Mouse (Mus musculus) testis, adult 2 months (tissue): ENCODE data around the gene Zswim1. TPM values are rescaled to one million over a fixed set of nuclear protein-coding genes. Genes with fewer than 3 reads are reported as not detected.
A peak's percentile ranks its signal among the peaks of the same experiment; 100 is the strongest.
"Not testable (repeated sequence)": the region's sequence is repeated elsewhere in the genome, so short reads cannot be mapped to it uniquely, and the experiment has no call there.

Experiments
- H3K27ac ChIP-seq: fragments of 200-500 bp; 2 replicates; pipeline ENCODE4 v1.5.1; 2012; ENCODE audit warnings: low read depth, low read length; ENCODE audit not compliant: control insufficient read depth, insufficient read depth
- H3K27me3 ChIP-seq: fragments of 200-500 bp; 2 replicates; pipeline ENCODE4 v1.6.1; 2012; ENCODE audit warnings: mild to moderate bottlenecking, low read length, moderate library complexity; ENCODE audit not compliant: control insufficient read depth, insufficient read depth
- H3K36me3 ChIP-seq: fragments of 200-500 bp; 2 replicates; pipeline ENCODE4 v1.6.1; 2012; ENCODE audit warnings: mild to moderate bottlenecking, low read length; ENCODE audit not compliant: control insufficient read depth, insufficient read depth
- H3K4me1 ChIP-seq: fragments of 200-500 bp; 2 replicates; pipeline ENCODE4 v1.6.1; 2012; ENCODE audit warnings: low read length; ENCODE audit not compliant: control insufficient read depth, insufficient read depth
- H3K4me3 ChIP-seq: fragments of 200-500 bp; 2 replicates; pipeline ENCODE4 v1.5.1; 2012; ENCODE audit warnings: low read depth, mild to moderate bottlenecking, low read length, moderate library complexity, mixed read lengths; ENCODE audit not compliant: control insufficient read depth
- CTCF ChIP-seq: fragments of 200-500 bp; IDR thresholded peaks from 2 replicates; pipeline ENCODE4 v1.5.1; 2012; ENCODE audit warnings: low read depth, mild to moderate bottlenecking, inconsistent platforms, low read length, moderate library complexity; ENCODE audit not compliant: control insufficient read depth, insufficient read depth, insufficient replicate concordance
- POLR2A ChIP-seq: fragments of 200-500 bp; IDR thresholded peaks from 2 replicates; pipeline ENCODE4 v1.6.1; 2012; ENCODE audit warnings: low read depth, mild to moderate bottlenecking, inconsistent platforms, low read length, moderate library complexity; ENCODE audit not compliant: control insufficient read depth
- polyA plus RNA-seq: library from polyadenylated mRNA; depleted of rRNA; stranded (reverse); fragments of >200 nt; gene quantifications from 2 replicates; pipeline ENCODE4 v1.2.3, GENCODE M21; 2012

Zswim1 gene
- polyA plus RNA-seq, 1 experiment, result 26.0 TPM

DNA sequence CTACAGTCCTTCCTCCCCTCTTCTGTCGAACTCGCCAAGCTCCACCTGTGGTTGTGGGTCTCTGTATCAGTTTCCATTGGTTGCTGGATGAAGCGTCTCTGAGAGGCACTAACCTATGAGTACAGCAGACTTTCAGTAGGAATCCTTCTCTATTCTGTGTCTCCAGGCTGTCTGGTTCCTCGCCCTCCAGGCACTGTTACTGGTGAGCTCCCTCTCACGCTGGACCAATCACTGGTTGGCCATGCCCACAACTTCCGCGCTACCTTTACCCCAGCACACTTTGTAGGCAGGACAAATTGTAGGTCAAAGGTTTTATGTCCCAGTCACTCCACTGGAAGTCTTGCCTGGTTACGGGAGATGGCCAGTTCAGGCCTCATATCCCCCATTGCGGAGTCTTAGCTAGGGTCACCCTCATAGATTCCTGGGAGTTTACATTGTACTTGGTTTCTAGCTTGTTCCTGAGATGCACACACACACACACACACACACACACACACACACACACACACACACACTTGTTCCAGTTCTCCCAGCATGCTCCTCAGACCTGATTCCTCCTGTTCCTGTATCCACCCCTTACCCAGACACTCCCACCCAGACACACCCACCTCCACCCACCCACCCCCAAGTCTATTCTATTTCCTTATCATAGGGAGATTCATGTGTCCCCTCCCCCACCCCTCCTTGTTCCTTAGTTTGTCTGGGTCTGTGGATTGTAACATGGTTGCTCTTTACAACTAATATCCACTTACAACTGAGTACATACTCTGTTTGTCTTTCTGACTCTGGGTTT, 37.4 kb downstream of the Zswim1 start:
- no peaks in the 10 kb centered on the region for H3K27me3 ChIP-seq
- TF ChIP-seq POLR2A (no peak), CTCF (no peak)
- no peak overlapping the region for H3K27ac ChIP-seq
- no peak overlapping the region for H3K4me3 ChIP-seq
- no peaks in the 10 kb centered on the region for H3K36me3 ChIP-seq
- peaks cover 7% of the 10 kb centered on the region for H3K4me1 ChIP-seq

DNA sequence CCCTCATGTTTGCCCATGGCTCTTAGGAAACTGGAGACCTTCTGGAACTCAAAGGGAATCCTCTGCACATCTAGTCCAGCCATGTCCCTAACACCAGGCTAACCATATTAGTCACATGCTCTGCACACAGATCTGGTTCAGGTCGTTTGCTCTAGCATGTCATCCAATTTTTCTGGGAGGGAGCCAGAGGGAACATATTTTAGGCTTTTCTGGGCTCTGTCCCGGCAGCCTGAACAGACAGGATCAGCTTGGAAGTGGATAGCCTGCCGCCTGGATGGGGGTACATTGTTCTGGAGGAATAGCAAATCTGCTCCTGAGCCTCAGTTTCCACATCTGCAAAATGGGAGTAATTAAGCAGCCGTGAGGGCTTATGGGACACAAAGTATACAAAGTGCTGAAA, 38.6 kb downstream of the Zswim1 start:
- H3K27ac ChIP-seq, result no peak overlapping the region; the same call in 1 of the 2 replicates
- peaks cover 7% of the 10 kb centered on the region for H3K4me1 ChIP-seq

DNA sequence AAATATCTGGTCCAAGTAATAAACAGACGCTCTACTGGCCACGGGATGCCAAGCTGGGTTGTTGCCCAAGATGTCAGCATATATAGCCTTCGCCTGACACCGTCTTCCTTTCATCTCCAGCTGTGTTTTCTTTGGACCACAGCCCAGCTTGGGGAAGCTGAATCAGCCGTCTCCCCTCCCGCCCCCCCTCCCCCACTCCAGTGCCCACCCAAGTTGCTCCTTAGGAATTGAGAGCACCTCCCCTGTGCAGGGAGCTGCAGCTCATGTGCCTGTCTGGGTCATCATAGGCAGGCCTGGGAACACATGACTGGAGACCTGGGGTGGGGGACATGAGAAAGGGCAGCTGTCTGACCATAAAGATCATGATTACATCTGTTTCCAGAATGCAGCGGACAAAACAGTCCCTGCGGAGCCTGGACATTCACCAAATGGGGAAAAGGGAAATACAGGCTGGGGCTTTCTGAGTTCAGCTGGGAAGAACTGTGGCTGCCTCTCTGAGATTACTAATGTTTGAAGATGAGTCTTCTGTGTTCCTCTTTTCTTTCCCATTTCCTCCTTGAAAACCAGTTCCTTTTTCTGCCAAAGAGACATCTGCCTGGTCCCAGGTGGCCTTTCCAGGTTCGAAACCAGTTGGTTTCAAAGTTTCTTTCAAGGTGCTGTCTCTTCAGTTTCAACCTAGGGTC, 39.8 kb downstream of the Zswim1 start:
- TF ChIP-seq POLR2A (no peak), CTCF (no peak)
- H3K27ac ChIP-seq, result peak overlapping the region; percentile 72
- H3K4me1 ChIP-seq, result peaks cover 5% of the 10 kb centered on the region
- no peaks in the 10 kb centered on the region for H3K36me3 ChIP-seq
- H3K4me3 ChIP-seq, result no peak overlapping the region
- H3K27me3 ChIP-seq, result no peaks in the 10 kb centered on the region

More for the DNA sequence above, 38.6 kb downstream of the Zswim1 start:
- TF ChIP-seq POLR2A (no peak), CTCF (no peak)
- Histone ChIP-seq H3K4me3 (no peak overlapping the region), H3K36me3 (no peaks in the 10 kb centered on the region), H3K27me3 (no peaks in the 10 kb centered on the region)

DNA sequence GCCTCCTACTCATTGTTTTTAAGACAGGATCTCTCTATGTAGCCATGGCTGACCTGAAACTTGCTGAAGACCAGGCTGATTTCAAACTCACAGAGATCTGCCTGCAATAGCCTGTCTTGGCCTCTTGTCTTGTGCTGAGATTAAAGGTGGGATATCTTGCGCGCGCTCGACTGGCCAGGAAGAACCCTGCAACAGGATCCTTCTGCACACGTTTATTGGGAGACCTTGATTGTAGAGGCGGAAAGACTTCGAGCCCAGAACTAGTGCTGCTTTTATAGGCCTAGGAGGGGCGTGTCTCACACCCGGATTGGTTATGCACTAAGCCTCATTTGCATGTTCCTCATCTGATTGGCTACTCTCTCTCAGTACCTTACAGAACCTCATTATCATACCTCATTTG, 40.9 kb downstream of the Zswim1 start:
- not testable (repeated sequence) for H3K4me3 ChIP-seq, H3K27me3 ChIP-seq, H3K36me3 ChIP-seq, H3K27ac ChIP-seq
- H3K4me1 ChIP-seq, result peaks cover 10% of the 10 kb centered on the region

DNA sequence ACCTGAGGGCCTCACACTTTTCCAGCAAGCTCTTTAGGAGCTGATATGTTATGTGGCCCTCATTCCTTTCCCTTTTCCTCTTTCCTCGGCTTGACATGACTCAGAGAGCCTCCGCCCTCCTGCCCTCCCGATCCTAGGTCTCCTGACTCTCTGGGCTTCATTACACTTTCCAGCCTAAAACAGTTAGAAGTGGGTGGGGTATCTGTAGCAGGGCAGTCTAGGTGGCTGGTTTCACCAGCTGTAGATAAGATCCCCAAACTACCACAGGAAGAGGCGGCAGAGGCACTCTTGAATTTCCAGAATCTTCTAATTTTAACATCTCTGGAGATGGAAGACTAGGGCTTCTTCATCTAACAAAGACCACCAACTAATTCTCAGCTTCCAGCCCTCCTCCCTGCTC, 42.1 kb downstream of the Zswim1 start:
- Histone ChIP-seq H3K36me3 (no peaks in the 10 kb centered on the region), H3K27me3 (no peaks in the 10 kb centered on the region), H3K4me3 (no peak overlapping the region), H3K27ac (no peak overlapping the region), H3K4me1 (peaks cover 10% of the 10 kb centered on the region)
- TF ChIP-seq POLR2A, result no peak
- no peak for TF ChIP-seq CTCF

DNA sequence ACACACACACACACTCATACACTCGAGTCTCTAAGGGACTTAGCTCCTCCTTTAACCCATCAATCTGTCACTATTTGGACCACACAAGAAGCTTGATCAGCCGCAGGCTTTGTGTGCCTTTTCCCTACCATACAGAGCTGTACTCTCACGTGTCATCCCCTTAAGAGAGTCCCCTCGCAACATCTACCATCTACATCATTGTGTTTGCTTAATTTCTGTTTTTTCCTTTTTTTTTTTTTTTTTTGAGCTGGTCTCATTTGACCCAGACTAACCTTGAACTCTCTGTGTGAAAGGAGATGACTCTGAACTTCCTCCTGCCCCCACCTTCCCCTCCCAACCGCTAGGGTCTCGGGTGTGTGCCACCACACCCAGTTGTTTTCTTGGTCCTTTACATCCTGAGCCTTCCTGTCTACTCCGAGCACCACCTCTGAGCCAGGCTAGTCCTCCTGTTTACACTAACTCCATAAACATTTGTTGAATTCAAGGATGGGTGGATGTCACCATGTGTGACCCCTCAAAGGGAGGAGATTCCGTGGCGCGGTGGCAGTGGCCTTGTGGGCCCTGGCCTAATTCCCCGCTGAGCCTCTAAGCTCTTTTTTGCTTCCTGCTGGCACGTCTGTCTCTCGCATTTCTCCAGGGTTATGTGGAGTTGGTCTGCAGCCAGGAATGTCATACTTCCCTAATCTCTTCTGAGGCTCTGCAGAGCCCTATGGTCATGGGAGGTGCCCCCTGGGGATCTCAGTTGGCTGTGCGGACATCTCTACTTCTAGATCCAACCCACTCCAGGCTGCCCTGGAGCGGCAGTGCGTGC, 44.5 kb downstream of the Zswim1 start:
- TF ChIP-seq CTCF, result no peak
- TF ChIP-seq POLR2A, result no peak
- Histone ChIP-seq H3K36me3 (no peaks in the 10 kb centered on the region), H3K4me3 (no peak overlapping the region), H3K27me3 (no peaks in the 10 kb centered on the region), H3K4me1 (peaks cover 10% of the 10 kb centered on the region), H3K27ac (peak overlapping the region; percentile 63)

DNA sequence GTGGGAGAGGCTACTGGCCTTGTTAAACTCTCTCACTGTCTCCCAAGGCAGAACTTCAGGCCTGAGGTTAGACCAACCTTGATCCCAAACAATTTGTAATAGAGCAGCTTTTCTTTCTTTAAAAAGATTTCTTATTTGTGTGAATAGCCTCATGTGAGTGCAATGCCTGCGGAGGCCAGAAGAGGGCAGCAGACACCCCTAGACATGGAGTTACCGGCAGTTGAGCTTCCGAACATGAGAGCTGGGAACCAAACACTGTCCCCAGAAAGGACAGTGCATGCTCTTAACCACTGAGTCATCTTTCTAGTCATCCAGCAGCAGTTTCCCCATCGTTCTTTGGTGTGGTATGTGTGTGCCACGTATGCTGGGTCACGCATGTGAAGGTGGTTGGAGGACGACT, 45.1 kb downstream of the Zswim1 start:
- H3K27ac ChIP-seq, result peak overlapping the region; percentile 63
- peak; percentile 86; the same call in 1 of the 2 replicates for TF ChIP-seq CTCF
- no peak for TF ChIP-seq POLR2A
- H3K4me3 ChIP-seq, result peak overlapping the region; percentile 62; the same call in 1 of the 2 replicates
- H3K36me3 ChIP-seq, result no peaks in the 10 kb centered on the region
- peaks cover 10% of the 10 kb centered on the region for H3K4me1 ChIP-seq
- no peaks in the 10 kb centered on the region for H3K27me3 ChIP-seq
